ENCODE assay signal across 9 mouse cellular contexts in genomic region chr2:72201506-72201905, GRCm38 (mm10).
DNase-seq lines count a peak whose midpoint lies in the region; ATAC-seq and TF ChIP-seq lines count a peak whose summit lies in the region.
"Had no signal": no experiment of that assay in that cellular context is flagged by ENCODE, and none has a peak within 500 bp of the region (broad histone marks: within the 10 kb centered on the region; RNA-seq: fewer than 3 reads in every experiment).

No protein-coding gene starts in this region.

- no peaks in the 10 kb centered on the region for H3K9me3 ChIP-seq in hindbrain, embryonic 10.5 days
- no peaks in the 10 kb centered on the region for H3K9me3 ChIP-seq in hindbrain, postnatal 0 days (ENCODE audit: low read length)

- no peak for TF ChIP-seq POLR2A in bone marrow macrophage, adult 2 months (IDR thresholded peaks at IDR 0.05; ENCODE audit: borderline replicate concordance, low read depth, low read length)

- DNase-seq in hindbrain, embryonic 10.5 days (ENCODE audit: low spot score): no peak
- no peak for DNase-seq in hindbrain, postnatal 0 days (ENCODE audit: low spot score)
- DNase-seq in kidney, postnatal 36 days: peak; percentile 51 to 58
- DNase-seq in cerebellum, adult 9-11 months: no peak
- no peak for DNase-seq in adrenal gland, postnatal 14 days
- no peak for DNase-seq in left cerebral cortex, postnatal 10 days (ENCODE audit: extremely low spot score in 1 of 2, low spot score in 2 of 2)
- DNase-seq: cerebellum, adult 11-12 months had no signal

- peaks cover 39% of the 10 kb centered on the region for H3K4me1 ChIP-seq in hindbrain, embryonic 10.5 days (replicated peaks)
- H3K4me1 ChIP-seq in hindbrain, postnatal 0 days (ENCODE audit: insufficient read depth, low read length): no peaks in the 10 kb centered on the region
- peaks cover 32% of the 10 kb centered on the region for H3K4me1 ChIP-seq in bone marrow macrophage, adult 2 months (ENCODE audit: control insufficient read depth, insufficient read depth, low read length)

- intact Hi-C loops in left cerebral cortex, postnatal 10 days (cut with DNase I): no loop called here

- no peaks in the 10 kb centered on the region; the same call in 1 of the 2 replicates for H3K27me3 ChIP-seq in hindbrain, embryonic 10.5 days (ENCODE audit: insufficient read depth, poor library complexity, severe bottlenecking)
- H3K27me3 ChIP-seq in hindbrain, postnatal 0 days (ENCODE audit: insufficient read depth, low read length): no peaks in the 10 kb centered on the region

- TF ChIP-seq CTCF in hindbrain, postnatal 0 days (IDR thresholded peaks at IDR 0.05; ENCODE audit: low read depth): no peak
- TF ChIP-seq CTCF in bone marrow macrophage, adult 2 months (IDR thresholded peaks at IDR 0.05; ENCODE audit: low read depth, low read length): no peak

- H3K9ac ChIP-seq in hindbrain, postnatal 0 days (replicated peaks; ENCODE audit: low read length): no peak overlapping the region

- WGBS in hindbrain, embryonic 10.5 days: 53% methylated on average over 9 of the region's 9 CpGs
- 53% methylated on average over 9 of the region's 9 CpGs for WGBS in hindbrain, postnatal 0 days

- H3K27ac ChIP-seq in hindbrain, embryonic 10.5 days: 0 out of 2 replicates have a peak overlapping the region, but pooled peaks have one; percentile 50
- H3K27ac ChIP-seq in hindbrain, postnatal 0 days: no peak overlapping the region
- H3K27ac ChIP-seq in bone marrow macrophage, adult 2 months (ENCODE audit: insufficient read depth, low read depth, low read length): peak overlapping the region; percentile 58

- H3K36me3 ChIP-seq in hindbrain, embryonic 10.5 days: no peaks in the 10 kb centered on the region
- H3K36me3 ChIP-seq in hindbrain, postnatal 0 days (ENCODE audit: insufficient read depth, low read length): peaks cover under 1% of the 10 kb centered on the region; the same call in 1 of the 2 replicates

- no peak overlapping the region for H3K4me3 ChIP-seq in hindbrain, embryonic 10.5 days
- H3K4me3 ChIP-seq in hindbrain, postnatal 0 days (ENCODE audit: low read length): no peak overlapping the region
- 0 out of 2 replicates have a peak overlapping the region, but pooled peaks have one; percentile 1 for H3K4me3 ChIP-seq in bone marrow macrophage, adult 2 months (ENCODE audit: insufficient read depth, low read length)

- no peak for ATAC-seq in hindbrain, postnatal 0 days
- peak; percentile 17 for ATAC-seq in megakaryocyte, adult 5-6 weeks (ENCODE audit: poor library complexity, severe bottlenecking)

- H3K4me2 ChIP-seq in hindbrain, postnatal 0 days (ENCODE audit: low read depth, low read length): no peak overlapping the region

Comparison
In these comparisons a context has a peak if more than half of its experiments do, and no peak if none do; other contexts are left out.
1. DNase-seq: peak in kidney, postnatal 36 days (2 of 2); none in hindbrain, embryonic 10.5 days (single experiment), hindbrain, postnatal 0 days (single experiment), cerebellum, adult 9-11 months (single experiment), adrenal gland, postnatal 14 days (single experiment) and left cerebral cortex, postnatal 10 days (0 of 2).